Mouse (Mus musculus) neutrophil, adult 5-6 weeks (primary cell): ENCODE results near the gene Fgfrl1. TPM values are rescaled to one million over a fixed set of nuclear protein-coding genes. Genes with fewer than 3 reads are reported as not detected.

Experiments used
- ATAC-seq: fragments of 151-379, 151-347 bp; 2 replicates; pipeline ENCODE4 v1.8.0; 2017; ENCODE audit warnings: mild to moderate bottlenecking, moderate TSS enrichment; ENCODE audit not compliant: insufficient number of reproducible peaks, poor library complexity, low FRiP score, severe bottlenecking; ENCODE audit errors: extremely low read depth
- total RNA-seq: library from RNA; stranded (forward); fragments of 200-1000 nt; gene quantifications from 2 replicates; pipeline ENCODE4 v1.2.3, GENCODE M21; 2017

The Fgfrl1 gene
- total RNA-seq = 1.0 and 1.8 TPM in 2 replicates

DNA sequence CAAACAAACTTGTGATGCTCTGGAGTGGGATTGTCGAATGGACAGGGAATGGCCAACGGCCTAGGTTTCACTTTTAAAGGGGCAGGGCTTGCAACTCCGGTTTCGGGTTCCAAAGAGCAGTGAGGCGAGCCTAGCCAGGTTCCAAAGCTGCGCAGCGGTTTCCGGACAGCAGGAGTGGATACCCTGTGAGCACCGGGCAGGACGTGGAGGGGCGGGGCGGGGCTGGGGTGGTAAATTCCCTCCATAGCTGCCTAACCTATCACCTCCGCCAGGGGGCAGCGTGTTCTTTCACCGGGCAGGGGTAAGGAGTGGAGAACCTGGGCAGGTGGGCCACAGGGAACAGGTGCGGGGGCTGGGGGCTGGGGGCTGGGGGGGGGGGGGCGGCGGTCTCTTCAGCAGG, at the start of gene Fgfrl1:
Gene Fgfrl1 (plus strand): TSS at position 112 of the 400 bp plus-strand sequence.
- peak; percentile 54 for ATAC-seq

DNA sequence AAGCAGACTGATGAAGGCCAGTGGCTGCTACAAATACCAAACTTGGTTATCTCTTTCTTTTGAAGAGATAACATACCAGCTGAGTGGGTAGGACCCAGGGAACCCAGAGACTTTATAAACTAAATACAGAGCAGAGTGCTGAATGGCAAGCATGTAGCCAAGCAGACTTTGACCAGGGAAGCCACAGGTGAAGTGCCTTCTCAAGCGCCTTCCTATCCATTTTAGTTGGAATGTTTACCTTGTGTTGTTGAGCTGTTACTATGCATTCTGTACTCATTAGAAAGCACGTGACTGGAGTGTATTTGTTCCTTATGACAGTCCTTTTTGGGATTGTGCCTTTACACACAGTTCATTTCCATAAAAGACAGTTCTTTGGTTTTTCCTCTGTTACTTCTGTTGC, 48.5 kb upstream of the Fgfrl1 start:
- no peak for ATAC-seq

DNA sequence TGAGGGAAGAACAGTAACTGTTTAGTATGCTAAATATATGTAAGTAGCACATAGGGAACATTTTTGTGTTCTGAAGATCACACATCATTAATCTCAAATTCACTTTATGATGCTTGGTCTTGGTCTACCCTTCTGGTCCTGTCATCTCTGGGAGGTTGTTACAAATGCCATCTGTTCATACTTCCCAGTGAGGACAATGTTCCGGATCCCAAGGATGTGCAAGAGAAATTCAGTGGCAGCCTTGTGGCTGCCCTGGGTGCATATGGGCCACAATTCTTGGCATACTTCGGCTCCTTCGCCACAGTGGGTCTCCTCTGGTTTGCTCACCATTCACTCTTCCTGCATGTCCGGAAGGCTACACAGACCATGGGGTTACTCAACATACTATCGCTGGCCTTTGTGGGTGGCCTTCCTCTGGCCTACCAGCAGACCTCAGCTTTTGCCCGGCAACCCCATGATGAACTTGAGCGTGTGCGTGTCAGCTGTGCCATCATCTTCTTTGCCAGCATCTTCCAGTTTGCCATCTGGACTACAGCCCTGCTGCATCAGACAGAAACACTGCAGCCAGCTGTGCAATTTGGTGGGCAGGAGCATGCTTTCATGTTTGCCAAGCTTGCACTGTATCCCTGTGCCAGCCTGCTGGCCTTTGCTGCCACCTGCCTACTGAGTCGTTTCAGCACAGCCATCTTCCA, 46.4 kb upstream of the Fgfrl1 start:
- no peak for ATAC-seq

GRCm38 (mm10) chr5:108646343-108646660, 45.9 kb upstream of the Fgfrl1 start:
- ATAC-seq = no peak

GRCm38 (mm10) chr5:108647311-108647710, 44.9 kb upstream of the Fgfrl1 start:
- no peak for ATAC-seq

DNA sequence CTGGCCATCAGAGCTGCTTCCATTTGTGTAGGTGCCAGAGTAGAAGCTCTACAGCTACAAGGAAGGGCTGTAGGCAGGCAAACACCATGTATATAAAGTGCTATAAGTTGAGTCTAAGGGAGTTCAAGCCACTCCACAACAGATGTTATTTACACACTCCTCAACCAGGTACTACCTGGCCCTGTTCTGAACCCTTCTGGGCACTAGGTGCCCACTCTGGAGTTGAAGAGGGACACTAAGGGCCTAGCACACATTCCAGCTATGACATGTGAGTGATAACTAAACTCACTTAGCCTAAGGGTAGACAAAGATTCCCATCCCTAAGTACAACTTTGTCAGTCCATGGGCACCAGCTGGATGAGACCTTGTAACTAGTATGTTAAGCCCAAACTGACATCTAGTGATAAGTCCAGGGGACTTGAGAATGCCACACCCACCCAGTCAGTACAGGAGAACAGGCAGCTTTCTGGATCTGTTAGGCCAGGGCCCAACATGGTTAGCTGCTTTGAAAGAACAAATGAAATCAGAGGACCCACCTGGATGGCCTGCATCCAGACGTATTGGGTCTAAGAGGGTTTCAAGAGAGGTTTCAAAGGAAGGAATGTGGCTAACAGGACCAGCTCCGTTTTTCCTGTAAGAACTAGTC, 44.2 kb upstream of the Fgfrl1 start:
- ATAC-seq = no peak

DNA sequence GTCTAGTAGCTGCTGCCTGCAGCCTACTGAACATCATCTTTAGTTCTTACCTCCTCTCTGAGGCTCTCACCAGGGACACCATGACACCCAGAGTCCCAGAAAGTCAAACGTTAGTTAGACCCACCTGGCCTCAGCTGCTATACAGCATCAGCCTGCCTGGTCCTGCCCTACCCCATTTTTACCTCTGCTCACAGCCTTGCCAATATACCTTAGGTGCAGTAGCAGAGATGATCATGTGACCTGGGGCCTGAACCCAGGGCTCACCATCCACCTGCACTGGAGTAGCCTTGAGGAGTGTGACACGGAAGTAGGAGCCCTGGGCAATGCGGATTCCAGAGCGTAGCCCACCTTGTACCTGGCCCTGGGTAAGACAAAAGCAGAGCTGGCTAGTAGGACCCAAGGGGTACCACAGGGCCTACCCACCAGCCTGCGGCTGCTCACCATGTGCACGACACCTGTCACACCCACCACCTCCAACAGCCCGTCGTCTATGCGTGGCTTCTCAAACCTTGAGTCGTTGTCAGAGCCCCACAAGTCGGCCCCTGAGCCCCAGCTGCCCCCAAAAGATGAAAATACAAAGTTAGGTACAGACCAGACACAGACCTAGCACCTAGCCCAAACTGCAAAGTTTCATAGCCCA, 43.1 kb upstream of the Fgfrl1 start:
- no peak for ATAC-seq

GRCm38 (mm10) chr5:108650341-108650740, 41.8 kb upstream of the Fgfrl1 start:
- ATAC-seq = no peak

DNA sequence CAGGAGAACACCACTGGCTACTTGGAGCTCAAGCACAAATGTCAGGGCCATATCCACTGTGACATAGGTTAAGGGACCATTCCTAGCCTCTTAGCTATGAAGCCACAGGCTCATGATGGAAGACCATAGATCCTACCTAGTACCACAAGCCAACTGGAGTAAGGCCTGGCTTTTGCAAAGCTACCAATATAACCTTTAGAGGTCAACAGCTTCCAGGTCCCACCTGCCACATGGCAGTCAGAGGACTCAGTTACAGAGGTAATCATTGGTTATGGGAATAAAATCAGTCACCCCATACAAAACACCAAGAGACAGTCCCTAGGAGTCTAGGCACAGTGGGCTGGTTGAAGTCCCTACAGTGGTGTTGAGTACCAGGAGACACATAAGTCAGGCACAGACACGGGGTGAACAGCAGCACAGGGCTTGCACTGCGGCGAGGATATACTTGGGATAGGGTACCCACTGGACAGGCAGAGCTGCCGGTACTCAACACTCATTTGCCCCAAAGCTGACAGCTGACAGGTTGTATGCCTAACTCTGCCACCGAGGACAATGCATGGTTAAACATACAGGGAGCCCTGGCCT, 41.0 kb upstream of the Fgfrl1 start:
- no peak for ATAC-seq

DNA sequence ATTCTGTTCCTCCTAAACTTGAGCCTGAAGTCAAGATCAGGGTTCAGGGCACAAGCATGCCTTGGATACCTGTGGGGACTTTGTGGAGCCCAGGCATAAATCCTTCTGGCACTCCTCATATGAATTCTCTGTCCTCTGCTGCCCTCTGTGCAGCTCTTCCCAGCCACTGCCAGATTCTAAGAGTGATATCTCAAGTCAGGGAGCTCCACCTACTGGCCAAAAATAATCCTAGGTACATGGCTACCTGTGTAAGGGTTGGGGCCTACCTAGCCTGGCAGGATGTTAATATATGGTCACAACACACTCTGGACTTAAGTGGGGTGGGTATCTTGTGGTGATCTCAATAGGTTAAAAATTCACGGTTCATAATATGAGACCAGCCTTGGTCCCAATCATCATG, 40.4 kb upstream of the Fgfrl1 start:
- peak; percentile 72 for ATAC-seq

DNA sequence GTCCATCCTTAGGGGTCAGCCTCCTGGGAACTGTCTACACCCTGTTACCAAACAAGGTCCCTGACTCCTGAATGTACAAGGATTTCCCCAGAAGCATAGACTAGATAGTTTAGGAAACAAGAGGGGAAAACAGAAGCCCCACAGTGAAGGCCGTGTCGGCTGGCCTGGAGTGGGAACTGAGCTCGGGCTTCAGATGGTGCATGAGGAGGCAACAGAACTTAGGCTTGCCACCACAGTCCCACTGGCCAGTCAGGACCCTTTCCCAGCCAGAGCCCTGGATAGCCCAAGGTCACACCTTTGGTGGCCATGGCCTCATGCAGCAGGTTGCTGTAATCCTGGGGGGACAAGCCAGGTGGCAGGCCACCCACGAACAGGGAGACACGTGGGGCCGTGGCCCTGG, 38.8 kb upstream of the Fgfrl1 start:
- no peak for ATAC-seq

DNA sequence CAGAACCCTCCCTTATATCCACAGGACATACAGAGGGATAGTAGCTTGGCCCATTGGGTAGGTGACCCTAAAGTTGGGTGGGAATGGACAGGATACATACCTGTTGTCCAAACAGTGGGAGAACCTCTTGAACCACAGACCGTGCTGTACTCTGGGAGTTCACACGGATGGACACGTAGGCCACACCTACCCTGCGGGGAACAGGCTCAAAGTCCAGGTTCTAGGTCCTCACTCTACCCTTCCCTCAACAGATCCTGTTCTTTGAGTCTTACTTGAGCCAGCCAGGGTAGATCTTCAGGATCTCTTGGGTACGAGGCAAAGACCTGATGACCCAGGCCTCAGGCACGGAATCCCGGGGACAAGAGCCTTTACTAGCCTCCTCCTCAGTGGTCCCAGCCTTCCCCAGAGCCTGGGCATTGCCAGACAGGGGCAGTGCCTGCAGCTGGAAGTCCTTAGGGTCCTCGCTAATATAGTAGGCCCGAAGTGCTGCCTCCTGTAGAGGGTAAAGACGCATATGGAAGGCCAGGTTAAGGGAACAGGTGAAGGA, 37.7 kb upstream of the Fgfrl1 start:
- no peak for ATAC-seq

GRCm38 (mm10) chr5:108655381-108655780, 36.8 kb upstream of the Fgfrl1 start:
- no peak for ATAC-seq

GRCm38 (mm10) chr5:108655891-108656650, 36.1 kb upstream of the Fgfrl1 start:
- ATAC-seq = no peak

DNA sequence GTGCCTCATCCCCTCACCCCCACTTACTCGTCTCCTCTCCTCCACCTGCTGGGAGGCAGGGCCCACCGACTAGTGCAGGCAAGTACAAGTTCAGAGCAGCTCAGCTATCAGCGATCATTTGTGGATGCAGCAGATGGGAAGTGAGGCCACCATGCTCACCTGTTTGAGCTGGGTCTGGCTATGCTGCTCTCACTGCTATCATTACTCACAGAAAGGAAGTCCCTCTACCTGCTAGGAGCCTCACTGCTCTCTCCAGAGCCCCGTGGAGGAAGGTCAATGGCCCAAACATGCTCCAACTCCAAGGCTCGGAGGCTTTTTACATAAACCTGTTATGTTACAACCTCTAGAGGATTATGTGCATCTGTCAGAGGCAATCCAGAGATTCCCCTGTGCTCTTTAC, 34.8 kb upstream of the Fgfrl1 start:
- no peak for ATAC-seq

DNA sequence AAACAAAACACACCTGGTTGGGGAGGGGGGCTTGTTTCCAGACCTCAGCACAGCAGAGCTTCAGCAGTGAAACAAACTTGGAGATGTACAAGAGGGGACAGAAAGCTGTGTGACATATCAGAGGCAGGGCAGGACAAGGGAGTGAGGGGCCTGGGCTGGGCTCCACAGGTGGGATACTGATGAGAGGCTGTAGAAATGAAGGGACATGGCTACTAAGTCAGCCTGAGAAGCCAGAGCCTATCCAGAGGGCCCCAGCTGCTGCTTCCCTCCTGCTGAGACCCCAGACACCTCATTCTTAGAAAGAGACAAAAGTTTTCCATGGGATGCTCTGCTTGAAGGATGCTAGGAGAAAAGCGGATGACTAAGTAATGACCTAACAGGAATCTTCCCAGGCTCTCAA, 33.6 kb upstream of the Fgfrl1 start:
- no peak for ATAC-seq

DNA sequence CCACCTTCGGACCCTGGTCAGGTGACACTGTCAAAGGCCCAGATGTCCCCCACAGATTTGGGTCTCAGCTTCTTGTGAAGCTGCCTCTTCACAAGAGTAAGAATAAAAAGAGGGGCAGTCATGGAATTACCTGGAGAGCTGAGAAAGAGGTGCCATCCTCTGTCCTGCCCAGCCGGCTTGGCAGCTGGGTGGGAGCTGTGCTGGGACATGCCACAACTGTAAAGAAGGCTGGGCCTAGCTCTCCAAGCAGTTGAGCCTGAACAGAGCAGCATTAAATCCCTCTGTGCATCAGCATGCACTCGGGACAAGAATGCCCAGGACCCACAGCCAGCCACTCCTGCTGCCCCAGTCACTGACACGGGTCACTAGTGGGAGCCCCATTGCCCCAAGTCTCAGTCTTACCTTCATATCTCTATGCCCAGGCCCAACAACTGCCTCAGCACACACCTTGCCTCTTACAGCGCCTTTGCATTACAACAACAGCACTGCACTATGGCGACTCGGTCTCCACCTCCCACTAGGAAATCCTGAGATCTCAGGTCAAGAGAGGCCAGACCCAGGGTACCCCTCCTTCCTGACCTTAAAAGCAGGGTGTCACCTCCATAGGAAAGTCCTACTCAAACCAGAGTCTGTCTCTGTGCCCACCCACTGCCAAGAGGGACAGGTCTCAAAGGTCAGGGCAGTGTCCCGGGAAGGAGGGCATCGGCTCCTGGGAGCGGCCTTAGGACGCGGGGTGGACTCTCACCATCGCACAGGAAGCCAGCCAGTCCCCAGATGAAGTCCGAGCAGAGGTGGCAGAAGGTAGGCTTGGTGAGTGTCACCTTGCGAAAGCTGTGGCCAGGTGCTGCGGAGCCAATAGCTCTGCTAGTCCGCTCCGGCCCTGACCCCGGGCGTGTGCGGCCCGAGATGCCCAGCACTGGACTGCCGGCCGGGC, 32.2 kb upstream of the Fgfrl1 start, which contains the start of gene Idua:
Gene Idua (plus strand): TSS at position 634 of the 934 bp plus-strand sequence.
- ATAC-seq = no peak

DNA sequence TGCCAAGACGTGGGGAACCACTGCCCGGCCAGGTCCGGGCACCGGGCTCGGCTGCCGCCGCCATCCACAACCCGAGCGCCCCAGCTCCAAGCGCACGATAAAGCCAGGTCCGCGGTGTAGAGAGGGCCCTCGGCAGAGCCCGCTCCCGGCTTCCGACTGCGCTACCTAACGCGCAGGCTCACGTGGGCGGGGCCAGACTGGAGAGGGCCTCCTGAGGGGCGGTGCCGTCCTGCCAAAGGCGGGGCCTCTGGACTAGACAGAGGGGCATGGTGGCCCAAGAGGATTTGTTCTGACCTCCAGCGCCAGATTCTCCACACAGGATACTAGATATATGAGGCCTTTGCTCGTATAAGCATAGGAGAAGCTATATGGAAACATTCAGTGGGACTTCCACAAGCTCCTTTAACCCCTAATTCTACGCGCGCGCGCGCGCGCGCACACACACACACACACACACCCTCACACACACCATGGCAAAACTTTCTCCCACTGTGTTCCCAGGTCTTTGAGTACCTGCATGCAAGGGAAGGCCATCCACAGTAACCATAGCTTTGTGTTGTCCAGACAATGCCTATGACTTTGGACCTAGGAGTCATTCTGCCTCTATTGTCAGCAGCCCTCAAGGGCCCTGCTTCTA, 31.4 kb upstream of the Fgfrl1 start:
- ATAC-seq = peak; percentile 89
